Mouse (Mus musculus): Measurements from ENCODE around the gene Mlst8. TPM values are rescaled to one million over a fixed set of nuclear protein-coding genes. Genes with fewer than 3 reads are reported as not detected.

Mlst8 gene
- total RNA-seq, 2 experiments from 2014 or later: 20.5 to 27.7 TPM

DNA sequence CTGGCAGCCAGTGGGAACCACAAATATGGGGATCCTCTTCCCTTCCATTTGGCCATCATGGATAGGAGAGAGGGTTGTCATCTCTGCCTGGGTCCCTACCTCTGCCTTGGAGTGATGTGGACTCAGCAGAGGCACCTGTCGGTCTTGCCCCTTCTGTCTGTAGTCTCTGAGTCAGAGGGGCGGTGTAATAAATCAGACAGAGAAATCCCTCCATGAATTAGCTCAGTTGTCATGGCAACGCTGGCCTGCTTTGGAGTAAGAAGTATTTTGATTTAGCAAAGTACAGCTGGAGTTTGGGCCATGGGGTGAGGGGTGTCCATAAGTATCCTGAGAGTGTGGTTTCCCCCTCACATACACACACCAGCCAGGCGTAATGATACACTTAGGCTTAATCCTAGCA is 11.5 kb upstream of the Mlst8 start:
- no peak for ATAC-seq (replicated peaks; ENCODE audit: low FRiP score, poor library complexity, severe bottlenecking)

DNA sequence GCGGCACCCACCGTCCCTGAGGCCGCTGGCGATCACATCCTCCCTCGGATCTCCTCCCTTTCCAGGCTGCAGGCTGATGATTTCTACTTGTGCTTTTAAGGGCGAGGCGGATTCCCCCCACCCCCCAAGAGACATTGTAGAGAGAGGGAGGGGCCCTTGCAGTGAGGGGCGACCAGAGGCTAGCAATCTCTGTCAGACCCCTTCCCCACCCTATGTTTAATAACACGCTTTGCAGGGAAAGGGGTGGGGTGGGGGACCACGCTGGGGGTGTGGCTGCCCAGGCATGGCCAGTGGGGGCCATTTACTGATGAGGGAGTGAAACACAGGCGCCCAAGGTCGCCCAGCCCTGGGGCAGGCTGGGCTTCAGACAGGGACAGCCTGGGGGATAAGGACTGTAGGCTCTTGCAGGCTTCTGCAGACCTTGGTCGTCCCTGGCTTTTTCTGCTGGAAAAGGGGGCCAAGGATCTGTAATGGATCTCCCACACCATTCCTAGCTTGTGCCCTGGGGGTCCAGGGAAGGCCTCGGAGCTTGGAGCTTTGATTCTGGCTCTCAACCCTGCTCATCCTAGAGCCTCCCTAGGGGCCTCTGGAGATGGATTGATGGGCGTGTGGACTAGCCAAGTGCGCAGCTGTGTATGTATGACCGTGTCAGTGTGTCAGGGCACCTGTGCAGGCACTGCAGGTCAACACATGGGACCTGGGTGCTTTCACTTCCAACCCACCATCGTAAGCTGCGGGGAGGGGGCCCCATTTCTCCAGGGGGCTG is 10.6 kb upstream of the Mlst8 start:
- ATAC-seq (replicated peaks; ENCODE audit: low FRiP score, poor library complexity, severe bottlenecking): no peak

DNA sequence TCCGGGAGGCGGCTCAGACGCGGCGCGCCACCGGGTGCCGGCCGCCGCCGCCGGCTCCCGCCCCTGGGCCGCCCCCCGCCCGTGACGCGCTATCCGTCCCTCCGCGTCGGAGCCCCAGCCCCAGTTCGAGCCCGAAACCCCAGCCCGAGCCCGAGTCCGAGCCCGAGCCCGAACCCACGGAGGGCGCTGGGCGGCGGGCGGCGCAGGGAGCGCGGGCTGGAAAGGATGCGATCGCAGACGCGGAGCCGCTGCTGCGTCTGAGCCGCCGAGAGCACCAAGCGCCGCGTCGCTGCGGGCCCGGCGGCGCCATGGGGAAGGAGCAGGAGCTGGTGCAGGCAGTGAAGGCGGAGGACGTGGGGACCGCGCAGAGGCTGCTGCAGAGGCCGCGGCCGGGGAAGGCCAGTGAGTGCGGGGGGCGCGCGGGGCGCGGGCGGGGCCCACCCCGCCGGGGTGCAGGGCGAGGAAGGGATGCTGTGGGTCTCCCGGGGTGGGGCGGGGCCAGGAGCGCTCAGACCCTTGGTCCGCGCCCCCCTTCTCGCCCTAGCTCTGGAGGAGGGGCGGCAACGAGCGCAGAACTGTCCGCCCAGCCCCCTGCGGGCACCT is 9.9 kb upstream of the Mlst8 start:
- no peak for ATAC-seq (replicated peaks; ENCODE audit: low FRiP score, poor library complexity, severe bottlenecking)

DNA sequence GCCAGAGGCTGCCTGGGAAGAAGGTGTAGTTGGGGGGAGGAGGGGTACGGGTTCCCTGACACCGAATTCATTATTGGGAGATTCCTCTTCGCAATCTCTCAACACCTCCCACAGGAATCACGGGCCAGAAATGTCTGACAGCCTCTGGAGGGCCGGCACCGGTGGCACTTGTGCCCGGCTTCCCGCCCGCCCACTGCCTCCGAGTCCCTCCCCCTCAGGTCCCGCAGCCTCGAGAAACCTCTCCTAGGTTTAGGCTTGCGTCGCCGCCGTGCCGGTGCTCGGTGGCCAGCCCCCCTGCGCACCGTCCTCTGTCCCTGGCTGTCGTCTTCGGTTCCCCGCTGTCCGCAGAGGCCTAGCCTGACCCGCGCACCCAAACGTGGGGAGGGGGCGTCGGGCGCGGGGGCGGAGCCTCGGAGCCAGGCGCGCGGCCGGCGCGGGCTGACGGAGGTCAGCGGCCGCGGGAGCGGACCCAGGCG is 9.3 kb upstream of the Mlst8 start, which contains the start of gene Caskin1:
Gene Caskin1, plus strand, starts transcription at position 416 of the 476 bp plus-strand sequence.
- no peak for ATAC-seq (replicated peaks; ENCODE audit: low FRiP score, poor library complexity, severe bottlenecking)

DNA sequence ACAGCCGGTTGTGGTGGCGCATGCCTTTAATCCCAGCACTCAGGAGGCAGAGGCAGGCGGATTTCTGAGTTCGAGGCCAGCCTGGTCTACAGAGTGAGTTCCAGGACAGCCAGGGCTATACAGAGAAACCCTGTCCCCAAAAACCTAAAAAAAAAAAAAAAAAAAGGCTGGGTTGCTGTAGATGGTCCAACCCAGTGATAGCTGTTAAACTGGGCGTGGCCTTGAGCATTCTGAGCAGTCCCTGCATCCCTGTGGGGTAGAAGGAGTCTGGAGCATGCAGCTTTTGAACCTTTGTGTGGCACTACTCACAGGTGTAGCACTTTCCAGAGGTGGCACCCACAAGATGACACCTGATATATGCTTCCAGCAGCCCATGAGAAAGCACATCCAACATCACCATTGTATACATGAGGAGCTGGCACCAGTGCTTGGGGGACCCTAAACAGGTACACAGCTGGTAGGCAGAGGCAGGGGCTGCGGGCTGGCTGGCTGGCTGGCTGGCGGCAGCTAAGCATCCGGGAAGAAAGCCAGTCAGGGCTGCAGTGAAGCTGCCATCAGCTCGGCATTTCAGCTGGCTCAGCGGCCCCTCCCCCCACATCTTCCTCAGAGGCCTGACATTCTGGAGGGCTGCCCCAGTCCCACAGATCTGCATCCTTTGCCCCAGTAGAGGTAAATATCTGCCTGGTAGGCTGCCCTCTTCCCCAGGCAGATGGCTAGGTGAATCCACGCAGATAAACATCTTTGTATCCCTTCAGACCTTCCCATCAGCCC is 6.4 kb upstream of the Mlst8 start:
- no peak for ATAC-seq (replicated peaks; ENCODE audit: low FRiP score, poor library complexity, severe bottlenecking)

DNA sequence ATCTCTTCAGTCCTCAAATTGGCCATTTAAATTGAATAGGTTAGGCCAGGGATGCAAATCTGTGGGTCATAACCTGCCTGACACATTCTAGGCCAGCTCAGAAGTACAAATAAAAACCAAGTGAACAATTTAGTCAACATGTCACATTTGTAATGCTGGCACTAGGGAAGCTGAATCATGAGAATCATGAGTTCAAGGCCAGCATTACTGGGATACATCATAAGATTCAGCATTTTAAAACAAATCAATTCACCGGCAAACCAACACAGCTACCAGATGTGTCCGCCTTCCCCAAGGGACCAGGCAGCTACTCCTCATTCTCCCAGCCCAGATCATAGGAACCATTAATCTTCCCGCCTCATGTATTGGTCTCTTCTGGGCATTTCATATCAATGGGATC is 4.6 kb upstream of the Mlst8 start:
- no peak for ATAC-seq (replicated peaks; ENCODE audit: low FRiP score, poor library complexity, severe bottlenecking)

DNA sequence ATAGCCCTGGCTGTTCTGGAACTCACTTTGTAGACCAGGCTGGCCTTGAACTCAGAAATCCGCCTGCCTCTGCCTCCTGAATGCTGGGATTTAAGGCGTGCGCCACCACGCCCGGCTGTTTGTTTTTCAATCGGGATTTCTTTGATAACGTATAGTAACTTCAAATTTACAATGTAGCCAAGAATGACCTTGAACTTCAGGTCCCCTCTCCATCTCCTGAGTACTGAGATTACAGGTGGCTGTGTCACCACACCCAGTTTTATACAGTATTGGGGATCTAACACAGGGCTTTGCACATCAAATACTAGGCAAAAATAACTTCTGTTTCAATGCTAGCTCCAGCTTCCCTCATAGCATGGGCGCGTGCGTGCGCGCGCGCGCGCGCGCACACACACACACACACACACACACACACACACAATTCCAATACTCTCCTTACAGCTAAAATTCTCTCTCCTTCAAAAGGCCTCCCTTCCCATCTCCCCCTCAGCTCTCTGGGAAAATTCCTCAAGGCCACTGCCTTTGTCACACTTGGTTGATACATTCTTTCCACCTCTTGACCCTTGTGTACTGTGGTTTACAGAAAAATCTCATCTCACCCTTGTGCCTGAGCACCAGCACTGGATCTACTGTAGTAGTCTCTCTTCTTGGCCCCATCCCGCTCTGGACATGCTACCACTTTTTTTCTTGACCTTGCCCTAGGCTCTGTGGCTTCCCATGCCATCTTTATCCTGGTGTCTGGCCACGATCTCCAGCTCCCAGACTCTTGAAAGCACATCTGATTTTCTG is 2.3 kb upstream of the Mlst8 start:
- ATAC-seq (replicated peaks; ENCODE audit: low FRiP score, poor library complexity, severe bottlenecking): no peak

DNA sequence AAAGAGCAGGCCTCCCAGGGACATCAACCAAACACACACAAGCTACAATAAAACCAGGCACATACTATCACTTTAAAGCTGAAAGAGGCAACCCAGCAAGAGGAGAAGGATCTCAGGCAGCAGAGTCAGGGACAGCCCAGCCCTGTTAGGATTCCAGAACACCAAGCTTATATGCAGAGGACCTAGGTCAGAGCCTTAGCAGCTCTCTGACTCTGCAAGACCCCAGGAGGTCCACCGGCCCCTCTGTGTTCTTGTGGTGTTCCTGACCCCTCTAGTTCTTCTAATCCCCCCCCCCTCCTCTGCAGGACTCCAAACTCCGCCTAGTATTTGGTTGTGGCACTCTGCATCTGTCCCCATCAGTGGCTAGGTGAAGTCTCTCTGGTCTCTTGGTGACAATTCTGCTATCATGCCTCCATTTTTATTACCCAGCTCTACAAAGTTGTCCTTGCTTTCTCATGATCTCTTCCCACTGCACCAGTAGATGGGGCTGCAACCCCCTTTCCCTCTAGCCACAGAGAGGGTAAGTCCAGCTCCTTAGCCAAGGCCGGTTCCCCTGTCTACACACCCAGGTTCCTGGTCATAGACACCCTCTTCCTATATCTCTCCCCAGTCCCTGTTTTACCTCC is 1.4 kb upstream of the Mlst8 start:
- no peak for ATAC-seq (replicated peaks; ENCODE audit: low FRiP score, poor library complexity, severe bottlenecking)

DNA sequence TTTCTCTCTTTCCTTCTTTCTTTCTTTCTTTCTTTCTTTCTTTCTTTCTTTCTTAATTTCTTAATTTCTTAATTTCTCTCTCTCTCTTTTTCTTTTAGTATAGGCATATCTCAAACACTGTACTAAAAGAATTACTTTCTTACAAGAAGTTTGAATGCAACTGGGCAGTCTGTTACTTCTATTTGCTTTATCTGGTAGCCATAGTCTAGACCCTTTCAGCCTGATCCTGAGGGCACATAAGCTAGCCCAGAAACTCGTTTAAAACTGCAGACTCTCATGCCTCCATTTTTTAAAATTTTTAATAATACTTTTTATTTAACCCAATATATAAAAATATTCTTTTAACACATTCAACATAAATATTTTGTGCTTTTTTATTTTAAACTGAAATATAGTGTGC is 553 bp upstream of the Mlst8 start:
- ATAC-seq (replicated peaks; ENCODE audit: low FRiP score, poor library complexity, severe bottlenecking): no peak

DNA sequence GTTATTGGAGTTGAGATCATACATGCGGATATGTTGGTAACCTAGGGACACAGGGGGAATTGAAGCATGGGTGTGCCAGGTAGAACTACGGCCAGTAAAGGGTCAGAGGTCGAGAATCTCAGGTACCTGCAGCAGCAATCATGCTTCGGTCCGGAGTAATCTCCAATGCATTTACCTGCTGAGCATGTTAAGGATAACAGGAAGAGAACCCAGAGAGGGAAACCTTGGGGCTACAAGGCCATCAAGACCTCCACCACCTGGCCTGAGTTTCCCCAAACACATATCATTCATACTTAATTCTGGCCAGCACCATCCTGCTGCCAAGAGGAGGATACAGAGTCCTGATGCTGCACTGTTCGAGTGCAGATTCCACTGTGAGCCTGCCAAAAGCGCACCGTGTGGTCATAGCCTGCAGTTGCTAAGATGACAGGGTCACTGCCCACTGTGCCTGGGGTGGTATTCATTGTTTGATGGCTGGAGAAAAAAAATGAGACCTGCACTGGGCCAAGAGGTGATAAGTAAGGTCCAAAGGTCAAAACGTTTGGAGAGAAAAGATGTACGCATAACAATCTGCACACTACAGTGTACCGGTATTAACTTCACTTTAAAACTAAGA is 785 bp downstream of the Mlst8 start:
- no peak; the same call in 1 of the 2 replicates for ATAC-seq (replicated peaks; ENCODE audit: low FRiP score, poor library complexity, severe bottlenecking)

DNA sequence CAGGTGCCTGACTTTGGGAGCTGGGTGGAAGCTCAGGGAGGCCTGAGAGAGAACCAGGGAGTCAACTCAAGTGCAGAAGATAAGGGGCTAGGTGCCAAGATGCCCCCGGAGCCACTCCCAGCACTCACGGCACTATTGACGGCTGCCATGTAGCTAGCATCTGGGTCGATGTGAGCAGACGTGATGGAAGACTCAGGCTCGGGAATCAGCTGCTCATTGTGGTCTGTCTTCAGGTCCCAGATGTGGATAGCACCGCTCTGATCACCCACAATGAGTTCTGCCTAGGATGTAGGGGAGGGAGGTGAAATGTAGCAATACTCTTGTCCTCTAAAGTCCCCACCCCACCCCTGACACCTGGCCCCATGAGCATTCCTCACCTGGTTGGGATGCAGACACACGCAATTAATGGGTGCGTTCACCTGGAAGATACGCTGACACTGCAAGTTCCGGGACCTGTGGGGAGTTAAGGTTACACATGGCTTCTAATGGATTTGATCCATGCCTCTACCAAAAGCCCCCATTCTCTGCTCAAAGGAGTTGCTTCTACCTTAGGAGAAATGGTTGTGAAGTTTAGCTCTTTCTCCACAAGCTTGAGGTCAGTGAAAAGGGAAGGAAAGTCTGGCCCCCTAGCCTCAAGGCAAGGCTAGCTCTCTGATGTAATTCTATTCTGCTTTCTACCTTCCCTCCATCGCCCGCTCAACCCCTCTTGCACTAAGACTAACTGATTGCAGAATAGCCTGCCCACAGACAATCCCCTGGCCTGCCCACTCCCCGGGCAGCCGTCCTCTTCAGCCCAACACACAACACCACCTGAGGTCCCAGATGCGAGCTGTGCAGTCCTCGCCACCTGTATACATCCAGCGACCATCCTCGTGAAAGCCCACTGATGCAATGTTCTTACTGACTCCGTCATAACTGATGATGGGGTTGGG is 1.6 kb downstream of the Mlst8 start:
- ATAC-seq (replicated peaks; ENCODE audit: low FRiP score, poor library complexity, severe bottlenecking): no peak

DNA sequence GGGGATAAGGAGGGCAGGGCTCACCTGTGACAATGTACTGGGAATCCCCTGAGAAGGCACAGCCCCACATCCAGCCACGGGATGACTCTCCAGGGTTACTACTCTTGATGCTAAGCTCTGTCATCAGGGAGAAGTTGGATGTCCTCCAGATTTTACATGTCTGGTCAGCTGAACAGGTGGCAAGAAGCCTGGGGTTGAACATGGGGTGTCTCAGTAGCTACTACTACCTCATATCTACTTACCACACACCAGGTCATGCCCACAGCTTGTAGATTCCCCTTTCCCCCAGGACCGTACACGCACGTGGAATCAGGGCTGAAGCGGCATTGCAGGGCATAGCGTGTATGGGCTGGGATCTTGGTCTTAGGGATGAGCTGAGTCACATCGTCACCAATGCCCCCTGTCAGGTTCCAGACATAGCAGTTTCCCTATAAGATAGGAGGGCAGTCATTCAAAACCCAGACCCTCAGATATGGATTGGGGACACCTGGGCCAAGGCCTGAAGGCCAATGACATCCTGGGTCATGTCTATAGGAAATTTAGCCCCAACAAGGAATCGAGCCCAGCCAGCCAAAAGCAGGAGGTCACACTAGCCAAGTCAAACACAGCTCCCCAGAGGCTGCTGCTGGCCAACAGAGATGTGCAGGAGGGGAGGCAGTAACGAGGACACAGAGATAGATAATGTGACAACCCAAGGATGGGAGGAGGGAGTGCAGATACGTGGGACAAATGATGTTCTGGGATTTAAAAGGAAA is 2.7 kb downstream of the Mlst8 start:
- no peak for ATAC-seq (replicated peaks; ENCODE audit: low FRiP score, poor library complexity, severe bottlenecking)

DNA sequence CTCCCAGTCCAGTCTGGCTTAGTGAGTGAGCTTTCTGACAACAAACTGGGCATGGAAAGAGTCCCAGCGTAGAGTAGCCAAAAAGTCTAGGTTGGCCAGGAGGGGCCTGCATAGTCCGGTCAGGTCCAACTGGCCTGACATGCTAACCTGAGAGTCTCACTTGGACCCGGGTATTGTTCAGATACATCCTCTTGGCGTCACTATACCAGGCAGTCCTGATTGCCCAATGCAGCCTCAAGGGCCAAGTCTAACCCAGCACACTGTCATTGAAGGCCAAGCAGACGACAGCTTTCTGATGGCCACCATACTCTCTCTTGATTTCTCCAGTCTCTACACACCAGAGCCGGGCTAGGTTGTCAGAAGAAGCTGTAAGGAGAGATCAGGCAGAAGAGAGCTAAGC is 3.3 kb downstream of the Mlst8 start:
- no peak for ATAC-seq (replicated peaks; ENCODE audit: low FRiP score, poor library complexity, severe bottlenecking)

DNA sequence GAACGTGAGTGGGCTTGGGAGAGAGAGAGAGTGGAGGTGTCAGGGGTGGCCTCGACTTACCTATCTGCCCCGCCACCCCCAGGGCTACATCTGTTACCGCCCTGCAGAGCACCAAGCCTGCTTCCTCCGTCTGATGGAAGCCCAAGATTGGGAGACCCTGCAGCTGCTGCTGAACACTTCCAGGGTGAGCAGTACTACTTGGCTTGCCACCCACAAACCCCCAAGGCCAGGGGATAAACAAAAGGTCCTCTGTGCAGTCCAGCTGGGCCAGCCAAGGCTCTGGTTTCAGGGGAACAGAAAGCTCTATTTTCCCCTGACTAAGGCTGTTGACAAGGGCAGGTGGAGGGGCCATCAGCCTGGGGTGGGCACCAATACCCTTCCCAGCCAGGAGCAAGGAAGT is 4.3 kb downstream of the Mlst8 start:
- ATAC-seq (replicated peaks; ENCODE audit: low FRiP score, poor library complexity, severe bottlenecking): no peak

DNA sequence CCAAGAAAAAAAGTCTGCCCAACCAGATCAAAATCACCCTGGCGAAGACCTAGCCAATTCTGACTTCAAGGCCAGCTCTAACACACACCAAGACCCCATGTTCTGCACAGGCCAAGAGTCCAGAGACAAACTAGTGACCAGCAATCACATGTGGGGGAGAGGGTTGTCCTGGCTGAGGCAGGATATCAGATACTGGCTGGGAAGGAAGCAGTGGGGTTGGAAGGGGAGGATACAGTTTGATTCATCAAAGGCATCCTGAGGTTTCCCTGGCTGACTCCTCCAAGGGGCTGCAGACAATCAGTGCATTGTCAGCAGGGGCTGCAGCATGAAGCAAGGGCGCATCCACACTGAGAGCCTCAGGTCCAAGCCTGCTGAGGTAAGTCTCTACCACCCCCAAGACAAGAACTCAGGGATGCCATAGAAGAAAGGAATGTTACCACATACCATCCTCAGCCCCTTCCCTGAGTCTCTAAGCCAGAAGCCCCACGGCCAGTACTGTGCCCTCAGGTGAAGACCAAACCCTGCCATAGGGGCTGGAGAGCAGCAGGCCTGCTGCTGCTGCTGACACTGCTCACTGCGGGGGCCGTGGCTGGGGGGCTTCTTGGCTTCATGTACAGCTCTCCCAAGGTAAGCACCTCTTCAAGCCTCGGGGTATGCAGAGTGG is 5.1 kb downstream of the Mlst8 start, which contains the start of gene Bricd5:
Gene Bricd5, plus strand, starts transcription at position 273 of the 664 bp plus-strand sequence.
- ATAC-seq (replicated peaks; ENCODE audit: low FRiP score, poor library complexity, severe bottlenecking): no peak

DNA sequence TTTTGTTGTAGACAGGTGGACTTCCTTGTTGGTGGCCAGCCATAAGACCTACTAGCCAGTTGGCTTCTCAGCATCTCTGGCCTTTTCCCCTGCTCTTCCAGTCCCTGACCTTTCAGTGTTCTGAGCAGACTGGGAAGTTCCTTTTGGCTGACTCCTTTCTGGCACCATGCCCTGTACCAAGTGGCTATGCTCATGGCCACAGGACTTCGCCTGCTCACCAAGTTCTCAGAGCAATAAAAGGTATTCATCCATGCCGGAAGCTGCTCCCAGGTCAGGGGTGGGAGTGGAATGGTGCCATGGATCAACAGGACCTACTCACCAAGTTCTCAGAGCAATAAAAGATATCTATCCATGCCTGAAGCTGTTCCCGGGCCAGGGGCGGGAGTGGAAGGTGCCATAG is 6.4 kb downstream of the Mlst8 start:
- ATAC-seq (replicated peaks; ENCODE audit: low FRiP score, poor library complexity, severe bottlenecking): no peak

Measured in erythroid progenitor cell, adult 5-6 weeks (primary cell).